Mouse (Mus musculus) CD8-positive naive resting alpha-beta T cell, adult 2 months (primary cell): ENCODE measurements around the gene Kcne4.
"Not testable (repeated sequence)": the region's sequence is repeated elsewhere in the genome, so short reads cannot be mapped to it uniquely, and the experiment has no call there.

Source experiments
- DNase-seq, 2 experiments: peaks; one replicate each; pipeline ENCODE4 v3.0.0; 2022; ENCODE audit warnings: low read depth in 2 of 2, low spot score in 2 of 2

The Kcne4 gene

DNA sequence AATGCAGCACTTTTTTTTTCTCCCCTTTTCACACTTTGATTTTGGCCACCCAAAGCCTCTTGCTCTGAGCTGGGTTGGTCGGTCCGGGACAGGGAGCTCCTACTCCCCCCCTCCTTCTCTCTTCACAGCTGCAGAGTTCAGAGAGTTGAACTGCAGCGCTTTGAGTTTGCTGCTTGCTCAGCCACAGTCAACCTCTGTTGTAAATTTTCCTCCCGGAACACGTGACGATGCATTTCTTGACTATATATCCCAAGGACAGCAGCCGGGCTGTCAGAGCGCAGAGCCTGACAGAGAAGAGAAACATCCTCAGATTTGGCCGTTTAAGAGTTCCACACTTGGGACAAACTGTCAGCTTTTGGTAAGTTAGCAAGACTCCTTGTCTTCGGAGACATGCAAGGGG is at the start of gene Kcne4:
TSS of gene Kcne4 (plus strand) at position 120 of the 400 bp plus-strand sequence.
- DNase-seq = no peak

DNA sequence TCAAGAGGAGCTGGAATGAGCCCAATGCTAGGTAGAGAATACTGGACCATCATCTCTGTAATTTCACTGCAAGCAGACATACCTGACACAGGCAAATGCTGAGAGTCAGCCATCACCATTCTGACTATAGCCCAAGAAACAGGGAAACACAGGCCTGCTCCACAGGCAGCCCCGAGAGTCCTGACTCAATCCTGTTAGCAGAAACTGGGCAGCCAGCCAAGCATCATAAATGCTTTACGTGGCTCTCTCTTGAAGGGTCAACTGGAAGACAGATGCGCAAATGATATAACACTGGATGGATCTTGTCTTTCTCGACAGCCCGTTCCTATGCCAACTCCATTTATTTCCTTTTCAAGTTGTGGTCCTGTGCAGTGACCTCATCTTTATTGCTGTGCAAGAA is 34.7 kb upstream of the Kcne4 start:
- DNase-seq = no peak

DNA sequence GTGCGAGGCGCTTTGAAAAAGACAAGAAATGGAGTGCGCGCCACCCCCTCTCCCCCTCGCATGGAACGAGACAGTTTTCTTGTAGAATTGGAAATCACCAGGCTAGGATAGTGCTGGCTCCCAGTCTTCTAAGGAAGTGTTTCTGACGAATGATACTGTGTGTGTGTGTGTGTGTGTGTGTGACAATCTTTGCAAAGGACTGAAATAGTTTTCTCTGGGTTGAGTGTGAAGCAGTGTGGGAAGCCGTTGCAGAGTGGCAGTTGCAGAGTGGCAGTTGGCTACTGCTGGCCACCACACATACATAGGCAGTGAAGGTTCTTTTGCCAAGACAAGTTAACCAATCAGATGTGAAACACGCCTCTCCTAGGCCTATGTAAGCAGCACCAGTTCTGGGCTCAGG is 31.6 kb upstream of the Kcne4 start:
- not testable (repeated sequence) for DNase-seq

DNA sequence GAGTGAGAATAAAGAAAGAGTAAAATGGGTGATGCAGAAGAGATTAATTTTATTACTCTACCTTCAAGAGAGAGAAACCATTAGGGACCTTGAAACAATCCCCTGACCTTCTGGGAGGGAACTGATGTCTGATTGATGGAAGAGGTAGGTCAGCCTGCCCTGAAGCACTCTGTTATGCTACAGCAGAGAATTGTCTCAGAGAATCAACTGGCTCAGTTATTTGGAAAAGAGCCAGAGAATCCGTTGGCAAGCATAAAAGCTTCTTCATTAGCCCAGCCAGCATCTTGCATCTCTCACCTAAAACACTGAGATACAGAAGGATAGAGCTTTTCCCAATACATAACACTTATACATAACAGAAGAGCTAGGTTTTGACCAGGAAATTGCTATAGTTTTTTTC is 26.8 kb upstream of the Kcne4 start:
- no peak for DNase-seq

DNA sequence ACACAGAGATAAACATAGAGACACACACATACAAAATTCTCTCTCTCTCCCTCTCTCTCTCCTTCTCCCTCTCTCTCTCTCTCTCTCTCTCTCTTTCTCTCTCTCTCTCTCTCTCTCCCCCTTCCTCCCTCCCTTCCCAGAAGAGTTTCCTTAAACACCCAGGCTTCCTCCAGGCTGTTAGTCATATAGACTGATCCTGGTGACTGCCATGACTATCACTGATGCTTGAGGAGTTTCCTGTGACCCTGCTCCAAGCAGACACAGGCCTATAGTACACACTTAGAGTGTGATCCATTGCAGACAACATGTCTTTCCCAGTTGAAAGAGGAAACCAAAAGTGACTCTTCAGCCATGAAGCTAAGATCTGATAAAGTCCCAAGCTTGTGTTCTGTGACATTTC is 9.1 kb upstream of the Kcne4 start:
- DNase-seq = no peak

DNA sequence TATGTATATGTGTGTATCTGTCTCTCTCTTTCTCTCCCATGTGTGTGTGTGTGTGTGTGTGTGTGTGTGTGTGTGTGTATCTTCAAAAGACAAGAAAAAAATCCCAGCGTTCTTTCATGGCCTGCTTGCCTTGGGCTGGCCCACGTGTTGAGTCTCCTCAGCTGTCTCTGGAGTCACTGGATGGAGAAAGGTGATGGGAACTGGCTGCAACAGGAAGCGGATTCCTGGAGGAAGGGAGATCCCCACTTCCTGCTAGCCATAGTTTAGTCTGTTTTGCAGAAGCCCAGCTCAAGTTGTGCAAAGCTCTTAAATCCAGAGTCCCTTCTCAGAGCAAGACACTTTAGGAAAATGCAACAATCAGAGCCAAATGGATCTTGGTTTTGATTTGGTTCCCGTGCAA is 6.7 kb upstream of the Kcne4 start:
- no peak for DNase-seq

DNA sequence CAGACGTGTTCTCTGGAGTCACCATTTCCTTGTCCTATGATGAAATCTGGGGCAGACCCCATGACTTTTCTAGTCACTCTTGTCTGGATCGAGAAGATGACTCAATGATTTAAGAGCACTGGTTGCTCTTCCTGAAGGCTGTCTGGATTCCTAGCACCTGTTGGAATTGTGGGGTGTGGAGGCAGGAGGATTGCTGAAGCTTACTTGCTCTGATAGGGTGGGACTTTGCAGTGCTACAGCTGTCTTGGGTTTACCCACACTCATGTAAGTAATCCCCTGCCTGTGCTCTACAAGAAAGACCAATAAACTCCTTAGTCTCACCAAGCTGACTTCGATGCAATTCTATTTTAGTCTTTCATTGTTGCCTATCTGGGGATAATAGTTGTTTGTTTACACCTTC is 5.7 kb upstream of the Kcne4 start:
- no peak for DNase-seq

DNA sequence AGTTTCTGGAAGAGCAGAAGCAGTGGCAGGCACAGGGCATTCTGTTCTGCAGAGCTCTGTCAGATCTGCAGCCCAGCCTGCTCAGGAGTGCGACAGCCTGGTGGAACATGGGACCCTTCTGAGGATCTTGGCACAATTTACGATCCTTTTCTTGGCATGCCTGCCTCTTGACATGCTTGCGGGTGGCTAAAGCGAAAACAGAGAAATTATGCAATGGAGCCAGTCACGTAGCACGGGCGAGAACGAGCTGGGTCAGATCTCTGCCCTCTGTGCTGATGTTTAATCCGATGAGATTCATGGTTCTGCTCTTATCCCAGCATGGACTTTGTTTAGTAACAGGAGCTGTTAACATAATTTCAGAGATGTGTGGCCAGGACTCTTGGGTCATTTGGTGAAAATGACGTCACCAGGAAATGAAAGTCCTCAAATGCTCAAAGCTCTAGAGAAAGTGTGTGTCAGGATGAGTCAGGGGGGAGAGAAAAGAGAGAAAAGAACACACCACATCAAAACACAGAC is 4.5 kb upstream of the Kcne4 start:
- DNase-seq = no peak

DNA sequence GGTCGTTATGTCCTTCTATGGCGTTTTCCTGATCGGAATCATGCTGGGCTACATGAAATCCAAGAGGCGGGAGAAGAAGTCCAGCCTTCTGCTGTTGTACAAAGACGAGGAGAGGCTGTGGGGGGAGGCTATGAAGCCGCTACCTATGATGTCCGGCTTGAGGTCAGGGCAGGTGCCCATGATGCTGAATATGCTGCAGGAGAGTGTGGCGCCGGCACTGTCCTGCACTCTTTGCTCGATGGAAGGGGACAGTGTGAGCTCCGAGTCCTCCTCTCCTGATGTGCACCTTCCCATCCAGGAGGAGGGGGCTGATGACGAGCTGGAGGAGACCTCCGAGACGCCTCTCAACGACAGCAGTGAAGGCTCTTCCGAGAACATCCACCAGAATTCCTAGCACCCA is 1.2 kb downstream of the Kcne4 start:
- no peak for DNase-seq

DNA sequence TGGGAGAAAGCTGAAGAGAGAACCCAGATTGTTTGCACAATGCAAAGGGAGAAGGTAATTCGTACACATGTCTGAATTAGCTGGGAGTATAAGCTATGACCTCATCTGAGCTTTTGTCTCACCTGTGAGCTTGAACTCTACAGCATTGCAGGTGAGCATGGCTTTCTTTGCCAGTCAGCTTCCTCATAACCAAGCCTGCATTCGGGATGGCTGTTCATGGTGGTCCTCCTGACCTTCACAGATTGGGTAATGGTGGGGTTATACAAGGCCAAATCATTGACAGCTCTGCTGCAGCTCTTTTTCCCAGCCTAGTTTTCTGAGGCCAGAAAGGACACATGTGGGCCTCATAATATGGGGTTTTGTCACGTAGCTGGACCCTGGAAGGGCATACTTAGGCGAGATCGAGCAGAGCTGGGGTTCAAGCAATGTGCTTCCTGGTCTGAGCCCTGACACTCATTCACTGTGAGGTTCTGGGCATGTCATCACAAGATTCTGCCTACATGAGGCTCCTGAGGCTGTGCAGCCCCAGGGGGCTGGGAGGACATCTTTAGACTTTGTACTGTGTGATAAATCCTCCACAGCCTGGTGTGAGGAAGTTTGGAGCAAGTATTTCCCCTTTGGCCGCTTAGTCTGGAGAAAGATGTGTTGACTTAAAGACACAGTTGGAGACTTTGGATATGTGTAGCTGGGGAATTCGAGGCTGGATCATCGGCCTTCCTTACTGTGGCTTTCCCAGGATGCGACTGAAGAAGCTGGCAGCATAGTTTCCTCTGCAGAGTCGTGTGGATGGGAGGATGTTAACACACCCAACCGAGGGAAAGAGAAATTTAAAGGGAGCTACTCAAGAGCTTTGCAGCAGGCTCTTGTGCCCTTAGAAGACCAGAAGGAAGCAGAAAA is 2.3 kb downstream of the Kcne4 start:
- DNase-seq = no peak

DNA sequence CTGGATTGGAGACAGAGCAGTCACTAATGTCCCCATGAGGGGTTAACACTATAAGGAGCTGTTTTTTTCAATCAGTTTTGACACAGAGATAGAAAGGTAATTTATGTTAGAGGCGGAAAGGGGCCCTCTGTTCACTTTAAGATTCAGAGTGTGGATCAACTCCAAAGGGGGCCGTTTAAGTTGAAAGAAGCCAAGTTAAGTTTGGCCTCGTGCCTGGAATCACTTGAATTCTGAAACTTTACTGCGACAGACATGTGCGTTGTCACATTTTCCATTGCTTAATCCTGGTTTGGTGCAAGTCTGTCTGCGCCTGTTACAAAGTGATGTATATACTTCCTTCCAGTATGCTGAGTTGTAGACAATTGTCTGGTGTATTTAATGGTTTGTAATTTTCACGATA is 3.0 kb downstream of the Kcne4 start:
- no peak for DNase-seq

DNA sequence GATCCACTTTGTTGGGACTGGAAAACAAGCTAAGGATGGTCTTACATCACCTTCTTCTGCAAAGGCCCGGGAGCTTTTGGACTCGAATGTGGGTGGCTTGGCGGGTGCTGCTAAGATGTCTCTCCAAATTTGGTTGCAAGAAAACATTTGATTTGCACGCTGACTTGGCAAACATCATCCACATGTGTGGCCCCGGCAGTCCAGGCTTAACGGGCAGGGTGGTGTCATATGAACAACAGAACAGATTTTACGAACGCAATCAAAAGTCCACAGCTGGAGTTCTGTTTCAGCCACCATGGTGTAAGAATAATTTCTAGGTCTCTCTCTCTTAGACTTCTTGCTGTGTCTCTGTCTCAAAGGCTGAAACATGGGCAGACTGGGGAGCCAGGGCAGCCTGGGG is 3.6 kb downstream of the Kcne4 start:
- DNase-seq = no peak

DNA sequence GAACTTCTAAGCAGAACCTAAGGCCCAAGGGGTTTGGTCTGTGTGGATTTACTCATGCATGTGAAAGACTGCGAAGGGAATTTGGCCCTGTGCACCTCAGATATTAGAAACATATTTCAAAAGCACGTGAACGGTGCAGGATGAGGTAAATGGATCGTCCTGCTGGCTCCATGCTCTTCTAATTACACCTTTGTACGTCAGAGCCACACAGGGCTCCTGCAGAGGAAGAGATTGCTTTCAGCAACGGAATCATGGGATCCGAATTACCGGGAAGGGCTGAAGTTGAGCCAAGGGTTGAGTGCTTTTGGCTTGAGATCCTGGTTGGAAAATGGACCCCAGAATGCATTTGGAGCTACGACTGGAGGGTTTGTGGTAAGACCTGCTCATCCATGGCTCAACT is 4.6 kb downstream of the Kcne4 start:
- DNase-seq = no peak

DNA sequence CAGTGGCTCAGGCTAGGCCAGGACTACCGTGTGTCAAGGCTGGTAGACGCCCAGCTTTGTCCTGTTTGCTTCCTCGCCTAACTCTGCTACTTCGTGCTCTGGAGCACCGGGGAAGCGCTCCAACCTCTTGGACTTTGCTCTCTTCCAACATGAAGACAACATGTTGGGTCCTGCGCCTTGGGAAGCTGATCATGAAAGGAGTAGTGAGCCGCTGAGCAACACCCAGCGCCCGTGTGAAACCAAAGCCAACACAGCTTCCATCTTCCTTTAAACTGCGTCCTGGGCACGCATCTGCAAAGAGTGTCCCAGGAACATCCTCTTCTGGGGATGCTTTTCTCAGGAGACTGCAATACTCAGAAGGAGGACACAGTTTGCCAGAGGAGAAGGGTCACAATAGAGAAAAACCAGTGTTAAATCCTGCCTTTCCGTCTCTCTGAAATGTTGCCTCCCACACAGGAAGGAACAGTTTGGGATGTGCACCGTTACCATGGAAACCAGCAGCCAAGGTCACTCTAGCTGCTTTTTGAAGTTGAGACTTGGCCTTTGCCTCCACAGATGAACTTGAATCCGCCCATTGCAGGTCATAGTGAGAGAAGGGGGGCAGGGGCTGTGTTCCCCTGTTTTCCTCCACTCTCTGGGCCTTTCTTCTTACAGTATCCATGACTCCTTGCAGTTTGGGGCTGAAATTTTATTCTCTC is 5.3 kb downstream of the Kcne4 start:
- no peak for DNase-seq

DNA sequence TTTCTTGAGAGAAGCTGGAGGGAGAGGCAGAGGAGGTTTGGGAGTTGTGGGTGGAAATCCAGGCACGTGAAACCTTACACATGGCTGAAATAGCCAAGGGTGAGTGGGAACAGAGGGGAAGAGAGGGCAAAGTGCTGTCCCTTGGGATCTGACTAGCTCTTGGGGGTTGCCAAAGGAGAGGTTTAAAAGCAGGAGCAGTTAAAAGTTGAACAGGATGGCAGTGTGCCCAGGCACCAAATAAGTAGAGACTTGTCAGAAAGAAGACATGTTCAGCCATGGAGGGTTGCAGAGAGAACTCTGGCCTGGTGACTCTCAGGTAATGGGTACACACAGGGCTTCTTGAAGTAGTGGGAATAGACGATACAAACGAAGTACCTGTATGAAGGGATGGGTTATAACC is 8.7 kb downstream of the Kcne4 start:
- no peak for DNase-seq

DNA sequence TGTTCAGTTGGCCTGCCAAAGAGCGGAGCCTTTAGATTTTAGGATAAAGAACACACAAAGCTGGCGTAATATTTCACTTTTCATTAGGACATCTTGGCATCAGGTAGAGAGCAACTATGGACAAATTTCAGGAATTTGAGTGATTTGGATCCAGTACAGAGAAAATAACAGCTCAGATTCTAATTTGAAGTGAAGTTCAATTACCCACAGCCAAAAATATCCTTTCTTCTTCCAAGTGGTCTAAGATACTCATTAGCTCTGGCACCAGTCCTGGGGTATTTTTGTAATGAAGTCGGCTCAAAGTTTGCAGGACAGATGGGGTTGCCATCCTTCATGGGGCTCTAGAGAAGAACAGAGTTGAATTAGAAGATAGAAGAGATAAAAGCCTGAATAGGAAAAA is 21.9 kb downstream of the Kcne4 start:
- no peak for DNase-seq

DNA sequence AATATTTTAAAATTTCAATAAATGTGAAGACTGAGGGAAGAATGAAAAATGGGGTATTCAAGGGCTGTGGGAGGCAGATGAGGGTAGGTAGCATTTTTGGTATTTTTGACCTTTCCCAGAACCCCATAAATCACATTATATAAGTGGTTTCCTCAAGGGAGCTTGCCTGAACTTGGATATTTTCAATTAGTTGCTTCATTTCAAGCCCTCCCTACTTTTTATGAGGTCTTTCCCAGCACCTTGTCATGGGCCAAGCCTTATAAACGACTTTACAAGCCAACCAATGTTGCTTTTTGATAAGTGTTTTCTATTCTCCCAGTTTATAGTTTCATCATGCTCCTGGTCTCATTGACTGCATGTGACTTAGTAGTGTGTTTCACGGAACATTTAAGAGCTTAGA is 24.2 kb downstream of the Kcne4 start:
- no peak for DNase-seq

DNA sequence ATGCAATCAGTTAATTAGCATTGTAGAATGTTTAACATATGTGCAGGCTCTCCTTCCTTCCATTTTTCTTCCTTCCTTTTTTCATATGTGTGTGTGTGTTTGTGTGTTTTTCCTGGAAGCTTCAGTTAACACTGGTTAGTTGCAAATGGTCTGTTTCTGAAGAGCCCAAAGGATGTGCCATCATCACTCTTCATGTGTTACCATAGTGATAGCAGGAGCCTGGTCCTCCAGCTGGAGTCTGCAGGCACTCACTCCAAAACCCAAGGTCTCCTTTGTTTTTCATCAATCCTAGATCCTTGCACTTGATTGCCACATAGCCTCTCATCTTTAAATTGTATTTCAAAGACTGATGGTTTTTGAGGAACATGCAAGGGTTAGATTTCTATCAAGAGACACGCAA is 29.1 kb downstream of the Kcne4 start:
- DNase-seq = no peak

DNA sequence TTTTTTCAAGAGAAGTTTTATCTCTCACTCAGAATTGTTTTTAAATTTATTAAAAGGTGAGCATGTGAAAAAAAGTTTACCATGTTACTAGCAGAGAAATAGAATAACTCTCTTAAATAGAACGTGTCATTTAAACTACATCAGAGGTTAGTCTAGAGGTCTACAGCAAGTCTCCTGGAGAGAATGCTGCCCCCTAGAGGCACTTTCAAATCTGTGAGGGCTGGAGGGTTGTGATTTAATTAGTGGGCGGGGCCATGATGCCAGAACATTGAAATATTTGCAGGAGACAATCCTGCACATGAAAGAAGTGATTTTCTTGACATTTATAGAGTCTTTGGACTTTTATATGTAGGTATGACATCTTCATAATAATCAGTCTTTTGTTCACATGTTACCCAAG is 29.9 kb downstream of the Kcne4 start:
- DNase-seq = no peak

DNA sequence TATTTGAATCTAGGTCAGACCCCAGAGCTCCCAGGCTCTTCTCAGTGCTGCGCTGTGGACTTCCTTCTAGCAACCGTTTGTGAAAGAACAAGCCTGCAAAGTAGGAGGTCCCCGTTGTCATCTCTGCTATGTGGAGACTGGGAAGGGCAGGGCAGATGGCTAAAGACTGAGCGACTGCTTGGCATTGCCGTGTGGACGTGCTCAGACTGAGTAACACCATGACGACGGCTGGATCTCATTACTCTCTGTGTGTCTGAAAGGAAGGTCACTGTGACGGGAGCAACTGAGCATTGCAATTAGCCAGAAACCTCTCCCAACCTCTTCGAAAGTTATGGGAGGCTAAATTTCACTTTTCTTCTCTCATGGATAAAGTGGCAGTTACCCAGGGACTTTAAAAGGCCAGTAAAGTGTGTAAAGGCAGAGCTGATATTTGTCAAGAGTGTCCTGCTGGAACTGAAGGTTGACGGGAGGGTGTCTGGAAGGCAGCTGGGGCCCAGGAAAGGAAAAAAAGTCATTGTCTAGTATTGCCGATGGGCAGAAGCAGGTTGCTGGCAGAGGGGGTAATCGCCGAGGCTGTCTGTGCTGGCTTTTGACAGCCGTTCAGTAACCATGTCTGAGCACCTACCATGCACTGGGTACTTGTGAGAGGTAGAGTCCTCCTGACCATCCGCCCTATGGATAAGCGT is 36.0 kb downstream of the Kcne4 start:
- DNase-seq = no peak

DNA sequence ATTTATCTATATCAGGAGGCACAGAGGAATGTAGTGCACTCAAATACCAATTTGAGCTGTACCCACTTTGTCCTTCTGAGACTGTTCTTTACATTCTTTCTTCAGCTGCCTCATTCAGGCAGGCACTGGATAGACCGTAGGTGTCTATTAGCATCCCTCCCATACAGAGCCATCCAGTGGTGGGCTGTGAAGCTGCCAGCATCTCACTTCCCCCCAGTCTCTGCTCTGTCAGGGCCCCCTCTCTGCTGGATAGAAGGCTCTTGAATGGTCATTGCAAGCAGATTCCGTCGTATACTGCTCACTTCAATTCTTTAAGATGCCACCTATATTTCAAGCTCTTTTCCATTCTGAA is 36.5 kb downstream of the Kcne4 start:
- no peak for DNase-seq

DNA sequence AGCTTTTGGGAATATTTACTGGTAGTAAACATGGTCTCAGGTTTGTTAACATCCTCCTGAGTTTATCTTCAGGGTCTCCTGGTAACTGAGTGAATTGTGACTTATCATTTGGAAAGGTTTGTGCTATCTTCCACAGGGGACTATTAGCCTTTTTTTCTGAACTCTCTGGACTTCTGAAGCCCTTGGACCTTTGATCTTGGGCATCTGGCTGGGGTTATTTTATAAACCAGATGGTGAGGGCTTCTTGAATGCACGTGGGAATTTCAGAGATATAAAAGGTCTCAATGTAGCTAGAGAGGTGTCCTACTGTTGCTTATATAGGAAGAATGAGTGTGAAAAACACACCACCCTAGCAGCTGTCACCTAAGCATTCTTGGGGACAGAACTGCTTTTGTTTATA is 37.7 kb downstream of the Kcne4 start:
- DNase-seq = no peak
